Mouse (Mus musculus) heart, adult 8-10 months (tissue): ENCODE results near the gene Nodal. TPM values are rescaled to one million over a fixed set of nuclear protein-coding genes. Genes with fewer than 3 reads are reported as not detected.

Source experiments
- DNase-seq: peaks from one replicate; pipeline ENCODE4 v3.0.0; 2022; ENCODE audit warnings: low spot score
- total RNA-seq, 4 experiments: library from RNA; stranded (reverse); gene quantifications; 2 replicates each; pipeline ENCODE4 v1.2.4; 2022

Nodal gene
- total RNA-seq, 4 experiments from 2014 or later: 0.11 TPM; not detected in 3

GRCm38 (mm10) chr10:61398125-61398524 is 19.6 kb upstream of the Nodal start:
- no peak for DNase-seq

- DNase-seq: no peak
Measured at GRCm38 (mm10) chr10:61399156-61399734, 18.5 kb upstream of the Nodal start.

- no peak for DNase-seq
Measured at GRCm38 (mm10) chr10:61400407-61400806, 17.4 kb upstream of the Nodal start.

- DNase-seq: no peak
Measured at GRCm38 (mm10) chr10:61402480-61402879, 15.3 kb upstream of the Nodal start.

- no peak for DNase-seq
Measured at GRCm38 (mm10) chr10:61402911-61403310, 14.9 kb upstream of the Nodal start.

GRCm38 (mm10) chr10:61405958-61406357 is 11.8 kb upstream of the Nodal start:
- DNase-seq: no peak

GRCm38 (mm10) chr10:61409776-61410175 is 8.0 kb upstream of the Nodal start:
- DNase-seq: no peak

GRCm38 (mm10) chr10:61410193-61410592 is 7.6 kb upstream of the Nodal start:
- DNase-seq: no peak

GRCm38 (mm10) chr10:61412910-61413625 is 4.7 kb upstream of the Nodal start:
- no peak for DNase-seq

GRCm38 (mm10) chr10:61415240-61415639 is 2.5 kb upstream of the Nodal start:
- no peak for DNase-seq

GRCm38 (mm10) chr10:61415890-61416289 is 1.9 kb upstream of the Nodal start:
- DNase-seq: no peak

GRCm38 (mm10) chr10:61416561-61416960 is 1.2 kb upstream of the Nodal start:
- no peak for DNase-seq

GRCm38 (mm10) chr10:61417046-61417445 is 726 bp upstream of the Nodal start:
- no peak for DNase-seq

GRCm38 (mm10) chr10:61418131-61418900 is 544 bp downstream of the Nodal start:
- DNase-seq: no peak

GRCm38 (mm10) chr10:61419146-61419545 is 1.4 kb downstream of the Nodal start:
- no peak for DNase-seq

GRCm38 (mm10) chr10:61420011-61420410 is 2.2 kb downstream of the Nodal start:
- DNase-seq: peak; percentile 46

- DNase-seq: no peak
Measured at GRCm38 (mm10) chr10:61422861-61423260, 5.1 kb downstream of the Nodal start.

- no peak for DNase-seq
Measured at GRCm38 (mm10) chr10:61423289-61423688, 5.5 kb downstream of the Nodal start.

- DNase-seq: no peak
Measured at GRCm38 (mm10) chr10:61424500-61424899, 6.7 kb downstream of the Nodal start.

GRCm38 (mm10) chr10:61425047-61425446 is 7.3 kb downstream of the Nodal start:
- DNase-seq: no peak

- DNase-seq: peak; percentile 84
Measured at GRCm38 (mm10) chr10:61426251-61426757, 8.5 kb downstream of the Nodal start.

- DNase-seq: no peak
Measured at GRCm38 (mm10) chr10:61427951-61428350, 10.2 kb downstream of the Nodal start.
